Mouse (Mus musculus) right cerebral cortex, postnatal 25 days (tissue): ENCODE measurements around the gene Pbx4.

Experiments
- DNase-seq: peaks from one replicate; pipeline ENCODE4 v3.0.0; 2022

Pbx4 gene

GRCm38 (mm10) chr8:69814881-69815280, 17.4 kb upstream of the Pbx4 start:
- DNase-seq = no peak

GRCm38 (mm10) chr8:69815396-69815795, 16.9 kb upstream of the Pbx4 start:
- DNase-seq = no peak

DNA sequence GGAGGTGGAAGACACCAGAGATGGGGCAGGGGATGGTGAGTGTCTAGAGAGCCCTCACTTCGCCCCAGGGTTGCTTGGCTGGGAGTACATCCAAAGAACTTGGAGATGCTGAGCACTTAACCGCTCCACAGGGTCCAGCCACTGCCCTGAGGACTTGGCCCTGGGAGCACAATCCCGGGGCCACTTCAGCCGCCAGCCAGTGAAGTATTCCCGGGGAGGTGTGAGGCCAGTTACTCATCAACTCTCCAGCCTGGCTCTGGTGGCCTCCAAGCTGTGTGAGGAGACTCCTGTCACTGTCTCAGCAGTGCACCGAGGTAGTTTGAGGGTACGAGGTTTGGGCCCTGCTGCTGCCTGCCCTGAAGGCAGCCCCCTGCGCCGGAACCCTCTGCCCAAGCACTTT, 11.8 kb upstream of the Pbx4 start:
- no peak for DNase-seq

- no peak for DNase-seq
Measured at GRCm38 (mm10) chr8:69821971-69822385, 10.3 kb upstream of the Pbx4 start.

DNA sequence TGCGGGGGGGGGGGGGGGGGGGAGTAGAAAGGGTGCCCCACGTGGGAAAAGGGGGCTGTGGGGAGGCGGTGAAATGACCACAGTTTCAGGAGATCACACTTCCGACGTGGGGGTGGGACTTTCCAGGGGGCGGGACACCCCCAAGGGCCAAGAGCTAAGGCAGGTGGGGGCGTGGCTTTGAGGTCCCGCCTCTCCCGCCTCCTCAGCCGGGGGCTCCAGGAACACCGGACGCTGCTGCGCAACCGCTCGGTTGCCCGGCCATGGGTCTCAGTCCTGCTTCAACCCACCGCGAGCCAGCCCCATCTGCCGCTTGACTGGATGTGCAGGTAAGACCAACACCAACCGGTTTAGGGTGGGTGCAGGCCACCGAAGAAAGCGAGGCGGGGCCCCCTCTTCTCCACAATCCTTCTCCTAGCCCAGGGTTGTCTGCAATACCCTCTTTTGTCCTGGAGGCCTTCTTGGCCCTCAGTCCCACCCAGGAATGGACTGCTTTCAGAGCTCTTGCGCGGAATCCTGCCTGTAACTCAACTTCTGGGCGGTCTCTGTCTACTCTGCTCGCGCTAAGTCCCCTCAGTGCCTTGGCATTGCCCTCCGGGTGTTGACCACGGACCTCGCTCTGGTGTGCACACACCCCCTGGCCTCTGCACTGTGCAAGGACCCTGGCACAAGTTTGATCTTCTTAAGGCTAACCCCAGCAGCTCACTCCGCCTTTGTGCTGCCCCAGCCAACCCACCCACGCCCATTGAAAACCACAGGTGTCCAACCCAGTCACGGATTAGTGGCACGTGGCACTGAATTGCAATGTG, 9.7 kb upstream of the Pbx4 start, which contains the start of gene Lpar2:
TSS of gene Lpar2 (plus strand) at position 44 of the 806 bp plus-strand sequence.
- peak; percentile 35 for DNase-seq

DNA sequence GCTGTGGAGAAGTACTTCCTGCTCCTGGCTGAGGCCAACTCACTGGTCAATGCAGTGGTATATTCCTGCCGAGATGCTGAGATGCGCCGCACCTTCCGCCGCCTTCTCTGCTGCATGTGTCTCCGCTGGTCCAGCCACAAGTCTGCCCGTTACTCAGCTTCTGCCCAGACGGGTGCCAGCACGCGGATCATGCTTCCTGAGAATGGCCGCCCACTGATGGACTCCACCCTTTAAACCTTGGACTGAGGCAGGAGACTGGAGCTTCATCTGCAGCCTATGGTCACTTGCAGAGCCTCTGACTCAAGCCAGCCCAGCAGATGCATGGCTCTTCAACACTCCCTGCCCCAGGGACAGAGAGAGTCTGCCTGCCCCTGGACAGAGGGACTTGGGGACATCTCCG, 5.9 kb upstream of the Pbx4 start:
- DNase-seq = no peak

GRCm38 (mm10) chr8:69837057-69837682, 4.9 kb downstream of the Pbx4 start:
- no peak for DNase-seq

DNA sequence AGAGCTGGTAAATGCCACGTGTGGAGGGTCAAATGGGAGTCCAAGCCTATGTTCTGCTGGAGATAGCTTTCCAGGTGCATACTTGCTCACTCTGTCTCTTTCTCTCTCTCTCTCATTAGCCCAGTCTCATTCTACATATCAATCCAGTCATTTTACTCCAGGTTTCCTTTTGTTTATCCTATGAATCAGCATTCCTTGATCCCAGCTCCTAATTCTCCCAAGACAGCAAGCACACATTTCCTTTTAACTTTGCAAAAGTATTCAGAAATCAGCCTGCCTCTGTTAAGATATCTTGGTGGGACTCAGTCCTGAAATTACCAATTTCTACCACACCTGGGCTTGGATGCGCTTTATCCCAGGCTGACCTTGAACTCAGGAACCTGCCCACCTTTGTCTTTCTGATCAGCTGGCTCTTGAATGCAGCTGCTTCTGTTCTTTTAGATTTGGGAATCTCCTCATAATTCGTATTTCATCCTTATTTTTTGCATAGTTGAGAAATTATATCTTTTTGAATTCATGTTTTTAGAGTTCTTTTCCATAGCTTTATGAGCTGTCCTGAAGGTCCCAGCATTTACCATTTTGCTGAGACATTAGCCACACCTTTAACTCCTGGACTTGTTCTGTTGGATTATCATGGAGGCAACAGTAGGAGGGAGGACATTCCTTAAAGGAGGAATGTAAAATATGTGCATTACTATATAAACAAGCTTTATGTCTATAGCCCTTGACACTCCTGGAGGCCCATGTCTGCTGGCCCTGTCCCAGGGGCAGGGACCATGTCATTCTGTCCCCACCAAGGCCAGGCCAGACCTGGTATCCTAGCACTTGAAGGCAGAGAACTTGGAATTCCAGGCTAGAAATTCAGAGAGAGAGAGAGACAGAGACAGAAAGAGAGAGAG, 15.1 kb downstream of the Pbx4 start:
- DNase-seq = no peak

DNA sequence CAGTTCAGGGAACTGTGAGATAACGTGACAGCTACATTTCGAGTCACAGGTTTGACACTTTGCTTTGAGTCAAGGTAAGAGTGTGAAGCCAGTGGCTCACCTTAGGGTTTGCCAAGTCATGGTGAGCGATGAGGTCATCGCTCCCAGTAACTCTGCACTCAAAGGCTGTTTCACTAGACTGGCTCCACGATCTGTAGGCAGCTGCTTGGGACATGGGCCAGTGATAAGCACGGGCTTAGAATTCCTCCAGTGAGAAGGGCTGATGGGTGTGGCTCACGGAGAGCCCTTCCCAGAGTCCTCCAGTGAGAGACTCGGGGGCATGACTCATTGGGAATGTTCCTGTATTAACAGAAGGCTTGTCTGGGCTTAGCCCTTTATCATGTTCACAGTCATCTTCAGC, 16.7 kb downstream of the Pbx4 start:
- DNase-seq = no peak

- DNase-seq = no peak
Measured at GRCm38 (mm10) chr8:69849899-69850298, 17.6 kb downstream of the Pbx4 start.

DNA sequence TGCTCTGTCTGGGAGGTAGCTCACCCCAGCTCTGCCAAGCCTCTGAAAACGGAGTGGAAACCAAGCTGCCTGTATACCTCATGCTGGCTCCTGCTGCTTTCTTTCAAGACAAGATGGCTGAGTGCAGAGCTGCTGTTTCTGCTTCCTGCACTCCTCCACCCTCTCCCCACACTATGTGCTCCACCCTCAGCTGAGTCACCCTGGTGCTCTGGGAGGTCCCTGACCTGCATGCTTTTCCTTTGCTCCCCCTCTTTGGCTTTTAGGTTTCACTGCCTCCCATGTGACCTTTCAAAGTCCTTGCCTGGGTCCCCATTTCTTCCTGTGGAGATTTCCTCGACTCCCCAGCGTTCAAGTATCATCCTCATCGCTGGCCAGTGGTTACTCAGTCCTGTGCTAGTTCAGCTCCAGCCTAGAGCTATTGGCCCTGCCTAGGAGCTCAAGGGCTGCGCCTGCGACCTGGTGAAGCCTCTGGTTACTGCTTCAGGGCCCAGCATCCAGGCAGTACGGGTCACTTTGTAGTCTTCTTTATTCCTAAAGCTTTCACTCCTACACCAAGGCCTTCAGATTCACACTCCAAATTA, 18.7 kb downstream of the Pbx4 start:
- DNase-seq = no peak

DNA sequence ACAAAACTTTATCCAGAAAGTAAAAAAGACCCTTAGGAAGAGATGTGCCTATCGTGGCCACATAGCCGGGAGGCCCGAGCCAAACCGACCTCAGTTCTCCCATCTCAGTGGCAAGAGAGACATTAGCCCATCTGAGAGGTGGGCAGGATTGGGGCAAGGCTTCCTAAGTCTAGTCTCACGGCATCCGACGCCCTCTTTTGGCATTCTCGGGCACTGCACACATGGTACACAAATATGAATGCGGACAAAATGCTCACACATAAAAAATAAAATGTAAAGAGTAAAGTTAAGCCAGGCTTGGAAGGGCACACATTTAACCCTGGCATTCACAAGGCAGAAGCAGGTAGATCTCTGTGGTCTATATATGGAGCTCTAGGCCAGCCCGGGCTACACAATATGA, 21.6 kb downstream of the Pbx4 start:
- DNase-seq = no peak

DNA sequence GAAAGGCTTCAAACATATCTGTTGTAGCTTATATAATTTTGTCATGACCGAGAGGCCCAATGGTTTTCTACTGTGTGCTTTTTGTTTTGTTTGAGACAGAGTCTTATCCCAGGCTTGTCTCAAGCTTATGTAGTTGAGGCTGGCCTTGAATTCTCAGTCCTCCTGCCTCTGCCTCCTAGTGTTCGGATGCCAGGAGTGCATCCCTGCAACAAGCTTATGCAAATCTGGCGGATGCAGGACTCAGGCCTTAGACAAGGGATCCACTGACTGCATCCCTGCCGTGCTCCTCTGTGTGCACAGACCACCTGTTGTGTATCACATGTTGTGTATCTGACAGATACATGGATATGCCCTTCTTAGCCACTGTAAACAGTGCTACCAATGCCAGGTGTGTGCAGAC, 28.5 kb downstream of the Pbx4 start:
- DNase-seq = no peak

- DNase-seq = no peak
Measured at GRCm38 (mm10) chr8:69861251-69861650, 29.0 kb downstream of the Pbx4 start.

- no peak for DNase-seq
Measured at GRCm38 (mm10) chr8:69863387-69864020, 31.2 kb downstream of the Pbx4 start.

GRCm38 (mm10) chr8:69864180-69864579, 31.9 kb downstream of the Pbx4 start:
- DNase-seq = no peak

- DNase-seq = no peak
Measured at GRCm38 (mm10) chr8:69867696-69868326, 35.5 kb downstream of the Pbx4 start.

GRCm38 (mm10) chr8:69870003-69870765, 37.9 kb downstream of the Pbx4 start:
- DNase-seq = no peak

- no peak for DNase-seq
Measured at GRCm38 (mm10) chr8:69870907-69871306, 38.6 kb downstream of the Pbx4 start.

DNA sequence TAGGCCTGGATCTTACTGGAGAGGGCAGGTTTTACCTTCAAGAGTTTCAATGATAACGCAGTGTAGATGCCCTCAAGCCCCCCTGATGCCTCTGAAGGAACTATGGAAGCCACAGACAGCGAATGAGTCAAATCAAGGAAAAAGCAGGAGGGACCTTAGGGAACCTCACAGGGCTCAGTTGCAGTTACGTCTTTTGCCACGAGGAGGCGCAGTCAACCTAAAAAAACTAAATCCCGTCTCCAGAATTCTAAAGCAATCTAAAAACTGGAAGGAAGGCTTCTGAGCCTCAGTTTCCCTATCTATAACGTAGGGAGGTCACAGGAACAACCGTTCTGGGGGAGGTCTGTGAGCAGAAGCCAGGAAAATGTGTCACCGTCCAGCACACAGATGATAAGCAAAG, 41.9 kb downstream of the Pbx4 start:
- no peak for DNase-seq

- no peak for DNase-seq
Measured at GRCm38 (mm10) chr8:69874654-69875053, 42.4 kb downstream of the Pbx4 start.
